Comparison of ENCODE assay signal across 8 mouse cellular contexts in genomic region chr5:139325395-139325966, GRCm38 (mm10). TPM values are rescaled to one million over a fixed set of nuclear protein-coding genes. Genes with fewer than 3 reads are reported as not detected.
DNase-seq lines count a peak whose midpoint lies in the region; ATAC-seq lines count a peak whose summit lies in the region.

Adap1 (minus strand) TSS chr5:139325622.

- DNase-seq in A20 (ENCODE audit: low read depth, low spot score) (peak; percentile 23), WW6 (ENCODE audit: low read depth, low spot score) (peak; percentile 80)
- DNase-seq in large intestine, adult 2 months (ENCODE audit: low read depth, low spot score) = no peak
- peak; percentile 20 to 64 for DNase-seq in thymus, postnatal 10 days (ENCODE audit: low spot score in 2 of 2)

- peak within 1 kb of the TSS; percentile 67 for H3K9ac ChIP-seq in embryonic facial prominence, embryonic 12.5 days
- H3K9ac ChIP-seq in heart, embryonic 14.5 days (ENCODE audit: low read length) = peak within 1 kb of the TSS; percentile 75
- H3K9ac ChIP-seq in liver, embryonic 15.5 days = peak within 1 kb of the TSS; percentile 56; the same call in 1 of the 2 replicates
- H3K9ac ChIP-seq in neural tube, embryonic 13.5 days = peak within 1 kb of the TSS; percentile 86

- 3% methylated on average over 61 of the region's 61 CpGs for WGBS in embryonic facial prominence, embryonic 12.5 days
- WGBS in heart, embryonic 14.5 days = 3% methylated on average over 60 of the region's 61 CpGs
- WGBS in large intestine, adult 2 months = 2% methylated on average over 60 of the region's 61 CpGs
- 1% methylated on average over 61 of the region's 61 CpGs for WGBS in liver, embryonic 15.5 days (ENCODE audit: insufficient replicate concordance)
- WGBS in neural tube, embryonic 13.5 days = 3% methylated on average over 56 of the region's 61 CpGs

- no peak within 1 kb of the TSS for H3K27ac ChIP-seq in embryonic facial prominence, embryonic 12.5 days
- H3K27ac ChIP-seq in heart, embryonic 14.5 days (replicated peaks in 1 of 2; ENCODE audit: control insufficient read depth in 1 of 2, insufficient read depth in 1 of 2, low read depth in 2 of 2, low read length in 2 of 2) = no peak within 1 kb of the TSS
- H3K27ac ChIP-seq in liver, embryonic 15.5 days (replicated peaks) = peak within 1 kb of the TSS; percentile 70
- peak within 1 kb of the TSS; percentile 71 for H3K27ac ChIP-seq in neural tube, embryonic 13.5 days (replicated peaks)

- H3K36me3 ChIP-seq in embryonic facial prominence, embryonic 12.5 days = no peaks in the 10 kb centered on the region
- H3K36me3 ChIP-seq in heart, embryonic 14.5 days (ENCODE audit: control insufficient read depth, insufficient read depth, low read length) = no peaks in the 10 kb centered on the region
- H3K36me3 ChIP-seq in liver, embryonic 15.5 days (replicated peaks) = no peaks in the 10 kb centered on the region
- no peaks in the 10 kb centered on the region for H3K36me3 ChIP-seq in neural tube, embryonic 13.5 days

- peak within 1 kb of the TSS; percentile 98 for H3K4me2 ChIP-seq in embryonic facial prominence, embryonic 12.5 days (replicated peaks)
- H3K4me2 ChIP-seq in heart, embryonic 14.5 days (ENCODE audit: low read length) = peak within 1 kb of the TSS; percentile 98
- H3K4me2 ChIP-seq in liver, embryonic 15.5 days = peak within 1 kb of the TSS; percentile 94
- peak within 1 kb of the TSS; percentile 90 for H3K4me2 ChIP-seq in neural tube, embryonic 13.5 days

- H3K9me3 ChIP-seq in embryonic facial prominence, embryonic 12.5 days = no peaks in the 10 kb centered on the region
- no peaks in the 10 kb centered on the region for H3K9me3 ChIP-seq in heart, embryonic 14.5 days (ENCODE audit: control insufficient read depth, low read length)
- H3K9me3 ChIP-seq in liver, embryonic 15.5 days (replicated peaks) = no peaks in the 10 kb centered on the region
- H3K9me3 ChIP-seq in neural tube, embryonic 13.5 days = no peaks in the 10 kb centered on the region

- peaks cover 6% of the 10 kb centered on the region; the same call in 1 of the 2 replicates for H3K4me1 ChIP-seq in embryonic facial prominence, embryonic 12.5 days
- H3K4me1 ChIP-seq in heart, embryonic 14.5 days (ENCODE audit: control insufficient read depth in 2 of 2, insufficient read depth in 2 of 2, low read length in 2 of 2) = peaks cover 7 to 16% of the 10 kb centered on the region in 2 experiments; a peak in 3 of 4 replicates
- peaks cover 41% of the 10 kb centered on the region for H3K4me1 ChIP-seq in liver, embryonic 15.5 days (replicated peaks)
- peaks cover 24% of the 10 kb centered on the region for H3K4me1 ChIP-seq in neural tube, embryonic 13.5 days (replicated peaks)

- peaks cover 48% of the 10 kb centered on the region for H3K27me3 ChIP-seq in embryonic facial prominence, embryonic 12.5 days
- peaks cover 40% of the 10 kb centered on the region for H3K27me3 ChIP-seq in heart, embryonic 14.5 days (ENCODE audit: control insufficient read depth, insufficient read depth, low read length)
- peaks cover 39% of the 10 kb centered on the region for H3K27me3 ChIP-seq in liver, embryonic 15.5 days
- H3K27me3 ChIP-seq in neural tube, embryonic 13.5 days = peaks cover 52% of the 10 kb centered on the region

- H3K4me3 ChIP-seq in embryonic facial prominence, embryonic 12.5 days = peak within 1 kb of the TSS; percentile 54
- peak within 1 kb of the TSS; percentile 51 to 56 for H3K4me3 ChIP-seq in heart, embryonic 14.5 days (ENCODE audit: control insufficient read depth in 1 of 2, insufficient read depth in 1 of 2, low read depth in 1 of 2, low read length in 2 of 2)
- H3K4me3 ChIP-seq in liver, embryonic 15.5 days (replicated peaks) = peak within 1 kb of the TSS; percentile 64
- peak within 1 kb of the TSS; percentile 75 for H3K4me3 ChIP-seq in neural tube, embryonic 13.5 days

- ATAC-seq in embryonic facial prominence, embryonic 12.5 days (ENCODE audit: insufficient number of reproducible peaks, insufficient read depth, low FRiP score, low TSS enrichment) = peak; percentile 70; the same call in 1 of the 2 replicates
- ATAC-seq in heart, embryonic 14.5 days (ENCODE audit: insufficient number of reproducible peaks, insufficient read depth, low FRiP score, low read depth) = peak; percentile 51; the same call in 1 of the 2 replicates
- peak; percentile 73 for ATAC-seq in liver, embryonic 15.5 days (ENCODE audit: insufficient read depth)
- peak; percentile 84 for ATAC-seq in neural tube, embryonic 13.5 days (ENCODE audit: low read depth)

RNA-seq across cellular contexts. Expression of gene Adap1, which starts in this region (rescaled TPM):
- 2.4 and 3.0 TPM in 2 replicates for polyA plus RNA-seq in embryonic facial prominence, embryonic 12.5 days (2016; fragmentation: Nextera tagmentation; extraction: Ambion mirVana)
- polyA plus RNA-seq in heart, embryonic 14.5 days (2014; fragmentation: Nextera tagmentation; extraction: Ambion mirVana) = 1.8 and 2.3 TPM in 2 replicates
- 132 and 167 TPM in 2 replicates for polyA plus RNA-seq in large intestine, adult 2 months (2012; rRNA removed)
- polyA plus RNA-seq in liver, embryonic 15.5 days (2015; fragmentation: Nextera tagmentation; extraction: Ambion mirVana) = 4.3 and 5.2 TPM in 2 replicates
- polyA plus RNA-seq in neural tube, embryonic 13.5 days (2015; fragmentation: Nextera tagmentation; extraction: Ambion mirVana) = 51.5 and 66.3 TPM in 2 replicates

Comparison
In these comparisons a context has a peak if more than half of its experiments do, and no peak if none do; other contexts are left out.
1. H3K27ac ChIP-seq: peak in liver, embryonic 15.5 days (single experiment) and neural tube, embryonic 13.5 days (single experiment); none in embryonic facial prominence, embryonic 12.5 days (single experiment) and heart, embryonic 14.5 days (0 of 2).
2. Peak in every context shown above with its lines, with median percentiles within 50 percentile points of each other: ATAC-seq, H3K4me2 ChIP-seq, H3K4me3 ChIP-seq and H3K9ac ChIP-seq.